Mouse (Mus musculus) layer of hippocampus, adult 6 months (tissue): ENCODE results near the gene Omp. TPM values are rescaled to one million over a fixed set of nuclear protein-coding genes. Genes with fewer than 3 reads are reported as not detected.

Source experiments
- long read RNA-seq, 2 experiments: library from polyadenylated mRNA; unstranded; transcript quantifications; one replicate each; pipeline ENCODE4 v2.0.0; 2019 to 2020
- polyA plus RNA-seq: library from polyadenylated mRNA; unstranded; fragments of <200 nt; fragmentation: Nextera tagmentation; gene quantifications from 2 replicates; pipeline ENCODE4 v1.2.3, GENCODE M21; 2021

The Omp gene
- polyA plus RNA-seq, result 0.29 and 0.39 TPM in 2 replicates
- long read RNA-seq, experiment 1, result 0 reads
- long read RNA-seq, experiment 2, partial matches to known transcripts, result 0 of 4 reads
- long read RNA-seq, experiment 2, other reads (novel, unspliced or antisense), result 0 of 4 reads

GRCm38 (mm10) chr7:98145402-98145801 is at the start of gene Omp:
Gene Omp (minus strand): TSS chr7:98145502.

GRCm38 (mm10) chr7:98177929-98178559 is 32.7 kb upstream of the Omp start, which contains the start of gene Capn5:
Gene Capn5 (minus strand): TSS chr7:98178274.

GRCm38 (mm10) chr7:98119179-98119960 is 25.9 kb downstream of the Omp start, which contains the start of gene Myo7a:
Gene Myo7a (minus strand): TSS chr7:98119524.

Other genes with a start within 250 kb of the Omp start
- gene Gdpd4, start 225.5 kb downstream of the Omp start, polyA plus RNA-seq, result 0.04 TPM in 1 of 2 replicates, not detected in the other
- gene Myo7a, start 26.0 kb downstream of the Omp start, polyA plus RNA-seq, result 6.1 and 8.1 TPM in 2 replicates
- 17.0 and 17.2 TPM in 2 replicates for gene Capn5, start 32.8 kb upstream of the Omp start, polyA plus RNA-seq
- gene B3gnt6, start 54.0 kb upstream of the Omp start, polyA plus RNA-seq, result 0.39 and 0.44 TPM in 2 replicates
- gene Acer3, start 175.7 kb upstream of the Omp start, polyA plus RNA-seq, result 13.0 and 15.4 TPM in 2 replicates
- gene Tsku, start 215.8 kb upstream of the Omp start, polyA plus RNA-seq, result 2.5 and 4.2 TPM in 2 replicates